Mouse (Mus musculus) ES-Bruce4 (cell line): ENCODE measurements around the gene Arfgap2.

ENCODE experiments used
- CTCF ChIP-seq: IDR thresholded peaks from one replicate; pipeline ENCODE4 v1.8.1; 2011; ENCODE audit warnings: low read depth, low read length
- POLR2A ChIP-seq: IDR thresholded peaks from one replicate; pipeline ENCODE4 v1.8.1; 2011; ENCODE audit warnings: low read length; ENCODE audit not compliant: insufficient read depth

- no peak for TF ChIP-seq CTCF
- no peak for TF ChIP-seq POLR2A
These were observed 48.0 kb downstream of the Arfgap2 start for GRCm38 (mm10) chr2:91312578-91313311.
